Mouse (Mus musculus) cerebellum, adult 2 months (tissue): Measurements from ENCODE around the gene Fgfbp1.

ENCODE experiments used
- CTCF ChIP-seq: fragments of 200-500 bp; IDR thresholded peaks from 2 replicates; pipeline ENCODE4 v1.5.1; 2011; ENCODE audit warnings: low read depth, mild to moderate bottlenecking, control low read depth, low read length, moderate library complexity, borderline replicate concordance; ENCODE audit not compliant: insufficient read depth
- POLR2A ChIP-seq: fragments of 200-500 bp; IDR thresholded peaks from 2 replicates; pipeline ENCODE4 v1.6.1; 2011; ENCODE audit warnings: low read length, control low read depth, borderline replicate concordance; ENCODE audit not compliant: insufficient read depth

DNA sequence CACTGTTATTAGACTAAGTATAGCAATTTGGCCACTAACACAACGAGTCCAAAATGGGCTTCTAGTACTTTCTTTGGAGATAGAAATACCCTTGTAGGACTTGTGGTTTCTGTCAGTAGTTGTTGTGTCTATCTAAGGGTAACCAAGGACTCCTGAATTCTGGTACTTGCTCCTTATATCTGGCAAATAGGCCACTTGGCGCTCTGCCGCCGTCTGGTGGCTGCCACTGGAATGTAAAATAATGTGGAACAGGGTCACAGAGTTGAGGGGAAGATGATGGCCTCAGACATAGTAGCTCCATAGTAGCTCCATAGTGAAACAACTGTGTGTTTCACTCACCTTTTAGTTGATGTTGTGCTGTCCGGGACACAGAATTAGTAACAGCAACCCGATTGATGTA, 8.7 kb upstream of the Fgfbp1 start:
- TF ChIP-seq CTCF (peak; percentile 58), POLR2A (no peak)
